In genomic region chr12:84400068-84400467, GRCm38 (mm10) we compare ENCODE assay signal across 20 mouse cellular contexts. TPM values are rescaled to one million over a fixed set of nuclear protein-coding genes. Genes with fewer than 3 reads are reported as not detected.
DNase-seq lines count a peak whose midpoint lies in the region; ATAC-seq and TF ChIP-seq lines count a peak whose summit lies in the region.
"Had no signal": no experiment of that assay in that cellular context is flagged by ENCODE, and none has a peak within 500 bp of the region (broad histone marks: within the 10 kb centered on the region; RNA-seq: fewer than 3 reads in every experiment).

No protein-coding gene starts in this region.

- 69% methylated on average over 3 of the region's 3 CpGs for WGBS in heart, embryonic 13.5 days
- WGBS in liver, embryonic 14.5 days (ENCODE audit: insufficient replicate concordance), result 64% methylated on average over 3 of the region's 3 CpGs

- H3K27ac ChIP-seq in heart, embryonic 13.5 days (replicated peaks), result no peak overlapping the region
- H3K27ac ChIP-seq in testis, adult 2 months (ENCODE audit: control insufficient read depth, insufficient read depth, low read depth, low read length), result peak overlapping the region; percentile 69
- no peak overlapping the region for H3K27ac ChIP-seq in liver, embryonic 14.5 days
- H3K27ac ChIP-seq: embryonic facial prominence, embryonic 13.5 days; forebrain, embryonic 10.5 days; heart, embryonic 10.5 days; limb, embryonic 13.5 days; midbrain, embryonic 10.5 days; neural tube, embryonic 13.5 days had no signal

- no peak overlapping the region for H3K4me3 ChIP-seq in heart, embryonic 13.5 days
- H3K4me3 ChIP-seq in testis, adult 2 months (ENCODE audit: control insufficient read depth, low read depth, low read length), result no peak overlapping the region
- no peak overlapping the region for H3K4me3 ChIP-seq in liver, embryonic 14.5 days (ENCODE audit: insufficient read depth in 1 of 2, low read depth in 2 of 2, low read length in 2 of 2)
- H3K4me3 ChIP-seq: embryonic facial prominence, embryonic 13.5 days; forebrain, embryonic 10.5 days; heart, embryonic 10.5 days; limb, embryonic 13.5 days; midbrain, embryonic 10.5 days; neural tube, embryonic 13.5 days had no signal

- TF ChIP-seq EP300 in liver, embryonic 14.5 days (IDR thresholded peaks at IDR 0.05; ENCODE audit: low read depth), result no peak

- no peak for TF ChIP-seq POLR2A in testis, adult 2 months (IDR thresholded peaks at IDR 0.05; ENCODE audit: control insufficient read depth, low read depth, low read length)

- no peak overlapping the region for H3K4me2 ChIP-seq in heart, embryonic 13.5 days
- H3K4me2 ChIP-seq in liver, embryonic 14.5 days (ENCODE audit: low read depth), result peak overlapping the region; percentile 15
- H3K4me2 ChIP-seq: embryonic facial prominence, embryonic 13.5 days; limb, embryonic 13.5 days; neural tube, embryonic 13.5 days had no signal

- H3K4me1 ChIP-seq in heart, embryonic 13.5 days, result peaks cover 14% of the 10 kb centered on the region
- H3K4me1 ChIP-seq in testis, adult 2 months (ENCODE audit: control insufficient read depth, insufficient read depth, low read length), result no peaks in the 10 kb centered on the region
- peaks cover 5 to 8% of the 10 kb centered on the region in 2 experiments; a peak in 3 of 4 replicates for H3K4me1 ChIP-seq in liver, embryonic 14.5 days (replicated peaks; ENCODE audit: control insufficient read depth in 2 of 2, insufficient read depth in 2 of 2, low read length in 1 of 2)
- H3K4me1 ChIP-seq: embryonic facial prominence, embryonic 13.5 days; forebrain, embryonic 10.5 days; limb, embryonic 13.5 days; midbrain, embryonic 10.5 days; neural tube, embryonic 13.5 days had no signal

- peaks cover 8% of the 10 kb centered on the region for H3K36me3 ChIP-seq in heart, embryonic 13.5 days
- no peaks in the 10 kb centered on the region for H3K36me3 ChIP-seq in testis, adult 2 months (ENCODE audit: control insufficient read depth, insufficient read depth, low read length)
- H3K36me3 ChIP-seq in liver, embryonic 14.5 days (replicated peaks; ENCODE audit: control insufficient read depth, insufficient read depth, low read depth), result no peaks in the 10 kb centered on the region
- H3K36me3 ChIP-seq: embryonic facial prominence, embryonic 13.5 days; forebrain, embryonic 10.5 days; limb, embryonic 13.5 days; midbrain, embryonic 10.5 days; neural tube, embryonic 13.5 days had no signal

- H3K9ac ChIP-seq in heart, embryonic 13.5 days, result 0 out of 2 replicates have a peak overlapping the region, but pooled peaks have one; percentile 2
- H3K9ac ChIP-seq in liver, embryonic 14.5 days (replicated peaks), result no peak overlapping the region
- H3K9ac ChIP-seq: embryonic facial prominence, embryonic 13.5 days; limb, embryonic 13.5 days; neural tube, embryonic 13.5 days had no signal

- H3K27me3 ChIP-seq in heart, embryonic 13.5 days (replicated peaks), result no peaks in the 10 kb centered on the region
- H3K27me3 ChIP-seq in testis, adult 2 months (ENCODE audit: control insufficient read depth, insufficient read depth, low read length), result no peaks in the 10 kb centered on the region
- no peaks in the 10 kb centered on the region for H3K27me3 ChIP-seq in liver, embryonic 14.5 days (ENCODE audit: control insufficient read depth, insufficient read depth, low read length)
- H3K27me3 ChIP-seq: embryonic facial prominence, embryonic 13.5 days; limb, embryonic 13.5 days; neural tube, embryonic 13.5 days; Patski had no signal

- TF ChIP-seq CTCF in testis, adult 2 months (IDR thresholded peaks at IDR 0.05; ENCODE audit: control insufficient read depth, insufficient read depth, insufficient replicate concordance, low read depth, low read length), result no peak
- no peak for TF ChIP-seq CTCF in liver, embryonic 14.5 days (IDR thresholded peaks at IDR 0.05; ENCODE audit: low read depth)

- DNase-seq in heart, postnatal 4 days, result no peak
- DNase-seq in testis, postnatal 14 days (ENCODE audit: low spot score), result no peak
- no peak for DNase-seq in liver, embryonic 14.5 days (ENCODE audit: low read depth in 3 of 3, low spot score in 3 of 3)
- DNase-seq in MN1 (ENCODE audit: low spot score), result no peak
- DNase-seq in layer of hippocampus, postnatal 14 days (ENCODE audit: low spot score in 2 of 2), result no peak
- DNase-seq: cerebellum, adult 11 months; gastrocnemius, postnatal 14 days; heart, postnatal 36 days; lung, postnatal 14 days had no signal

- ATAC-seq in heart, embryonic 13.5 days (ENCODE audit: extremely low read depth, insufficient number of reproducible peaks, low FRiP score, low TSS enrichment), result no peak
- ATAC-seq in liver, embryonic 14.5 days (ENCODE audit: insufficient read depth), result no peak
- ATAC-seq in cerebellum, adult (ENCODE audit: insufficient number of reproducible peaks, low FRiP score, low TSS enrichment), result no peak
- ATAC-seq: Patski had no signal

- H3K9me3 ChIP-seq in heart, embryonic 13.5 days, result no peaks in the 10 kb centered on the region
- no peaks in the 10 kb centered on the region for H3K9me3 ChIP-seq in liver, embryonic 14.5 days (ENCODE audit: control insufficient read depth, low read length)
- H3K9me3 ChIP-seq: embryonic facial prominence, embryonic 13.5 days; forebrain, embryonic 10.5 days; heart, embryonic 10.5 days; limb, embryonic 13.5 days; midbrain, embryonic 10.5 days; neural tube, embryonic 13.5 days had no signal

RNA-seq across cellular contexts. Expression of gene Entpd5, which starts 8.8 kb away (rescaled TPM):
- polyA plus RNA-seq in heart, embryonic 13.5 days (2015; fragmentation: Nextera tagmentation; extraction: Ambion mirVana), result 23.1 and 26.9 TPM in 2 replicates
- total RNA-seq in heart, postnatal 4 days (2021), result 10 to 100 TPM; 45.8 to 46.0 TPM
- 12.5 and 12.7 TPM in 2 replicates for polyA plus RNA-seq in testis, adult 2 months (2012; rRNA removed)
- polyA plus RNA-seq in liver, embryonic 14.5 days (2012; rRNA removed), result 4.3 and 4.9 TPM in 2 replicates
- 10.0 and 10.2 TPM in 2 replicates for polyA plus RNA-seq in liver, embryonic 14.5 days (2014; fragmentation: Nextera tagmentation; extraction: Ambion mirVana)
- total RNA-seq in layer of hippocampus, postnatal 14 days (2021), result 10 to 100 TPM; 24.9 to 26.3 TPM

RNA-seq across cellular contexts. Expression of gene Bbof1, which starts 8.8 kb away (rescaled TPM):
- 0.62 and 1.6 TPM in 2 replicates for polyA plus RNA-seq in heart, embryonic 13.5 days (2015; fragmentation: Nextera tagmentation; extraction: Ambion mirVana)
- 1 to 10 TPM; 2.5 to 3.0 TPM for total RNA-seq in heart, postnatal 4 days (2021)
- polyA plus RNA-seq in testis, adult 2 months (2012; rRNA removed), result 26.9 and 33.0 TPM in 2 replicates
- polyA plus RNA-seq in liver, embryonic 14.5 days (2012; rRNA removed), result 0.12 and 0.33 TPM in 2 replicates
- polyA plus RNA-seq in liver, embryonic 14.5 days (2014; fragmentation: Nextera tagmentation; extraction: Ambion mirVana), result 0.25 and 0.44 TPM in 2 replicates
- total RNA-seq in layer of hippocampus, postnatal 14 days (2021), result 1 to 10 TPM; 7.1 to 8.3 TPM
- total RNA-seq: monocyte, adult 5-6 weeks had no signal

RNA-seq across cellular contexts. Expression of gene Rnf113a2, which starts 16.9 kb away (rescaled TPM):
- 19.5 and 21.5 TPM in 2 replicates for polyA plus RNA-seq in heart, embryonic 13.5 days (2015; fragmentation: Nextera tagmentation; extraction: Ambion mirVana)
- total RNA-seq in heart, postnatal 4 days (2021), result 10 to 100 TPM; 11.3 to 13.5 TPM
- 17.8 and 18.3 TPM in 2 replicates for polyA plus RNA-seq in testis, adult 2 months (2012; rRNA removed)
- polyA plus RNA-seq in liver, embryonic 14.5 days (2012; rRNA removed), result 5.4 and 10.0 TPM in 2 replicates
- 12.8 and 13.2 TPM in 2 replicates for polyA plus RNA-seq in liver, embryonic 14.5 days (2014; fragmentation: Nextera tagmentation; extraction: Ambion mirVana)
- total RNA-seq in layer of hippocampus, postnatal 14 days (2021), result 10 to 100 TPM; 12.1 to 12.2 TPM

RNA-seq across cellular contexts. Expression of gene Fam161b, which starts 38.4 kb away (rescaled TPM):
- 4.6 and 4.9 TPM in 2 replicates for polyA plus RNA-seq in heart, embryonic 13.5 days (2015; fragmentation: Nextera tagmentation; extraction: Ambion mirVana)
- total RNA-seq in heart, postnatal 4 days (2021), result 1 to 10 TPM; 4.0 to 4.3 TPM
- 9.4 TPM in 2 replicates for polyA plus RNA-seq in testis, adult 2 months (2012; rRNA removed)
- 1.3 and 1.5 TPM in 2 replicates for polyA plus RNA-seq in liver, embryonic 14.5 days (2012; rRNA removed)
- polyA plus RNA-seq in liver, embryonic 14.5 days (2014; fragmentation: Nextera tagmentation; extraction: Ambion mirVana), result 0.68 and 0.81 TPM in 2 replicates
- total RNA-seq in layer of hippocampus, postnatal 14 days (2021), result 1 to 10 TPM; 9.6 to 9.7 TPM
- total RNA-seq: monocyte, adult 5-6 weeks had no signal

RNA-seq across cellular contexts. Expression of gene Coq6, which starts 38.6 kb away (rescaled TPM):
- polyA plus RNA-seq in heart, embryonic 13.5 days (2015; fragmentation: Nextera tagmentation; extraction: Ambion mirVana), result 65.9 and 73.0 TPM in 2 replicates
- total RNA-seq in heart, postnatal 4 days (2021), result 10 to 100 TPM; 91.6 to 94.9 TPM
- 41.7 and 41.8 TPM in 2 replicates for polyA plus RNA-seq in testis, adult 2 months (2012; rRNA removed)
- polyA plus RNA-seq in liver, embryonic 14.5 days (2012; rRNA removed), result 22.0 and 27.2 TPM in 2 replicates
- polyA plus RNA-seq in liver, embryonic 14.5 days (2014; fragmentation: Nextera tagmentation; extraction: Ambion mirVana), result 22.5 and 27.6 TPM in 2 replicates
- total RNA-seq in layer of hippocampus, postnatal 14 days (2021), result 10 to 100 TPM; 22.9 to 23.6 TPM

Comparison
In these comparisons a context has a peak if more than half of its experiments do, and no peak if none do; other contexts are left out.
1. RNA of gene Bbof1, which starts 8.8 kb away (polyA plus RNA-seq): 26.9 to 33.0 TPM in testis, adult 2 months; 0.62 to 1.6 TPM in heart, embryonic 13.5 days and 0.12 to 0.44 TPM in liver, embryonic 14.5 days; every median in the first group is over 10 times any median in the second.